Mouse (Mus musculus) lung, postnatal 4 days (tissue): Measurements from ENCODE around the gene Agpat4.
A peak's percentile ranks its signal among the peaks of the same experiment; 100 is the strongest.

ENCODE experiments used
- DNase-seq, 2 experiments: peaks; one replicate each; pipeline ENCODE4 v3.0.0; 2021

Agpat4 gene

DNA sequence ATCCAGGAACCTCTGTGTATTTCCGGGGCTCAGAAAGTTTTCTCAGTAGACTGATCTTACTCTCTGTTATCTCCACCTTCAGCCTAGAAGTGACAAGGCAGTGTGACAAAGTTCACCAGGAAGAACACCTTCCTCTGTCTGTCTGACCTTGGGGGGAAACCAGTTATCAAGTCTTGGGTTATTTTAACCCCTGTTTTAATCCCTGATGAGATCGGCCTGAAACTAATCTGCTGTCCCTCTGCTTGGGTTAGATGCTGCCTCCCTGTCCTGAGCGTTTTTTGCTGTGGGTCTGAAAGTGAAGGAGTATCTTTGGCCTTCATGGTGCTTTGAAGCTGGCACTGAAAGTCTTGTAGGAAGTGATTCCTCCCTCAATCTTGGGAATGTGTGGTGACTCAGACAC, 4.7 kb downstream of the Agpat4 start:
- no peak for DNase-seq

GRCm38 (mm10) chr17:12127056-12127455, 8.6 kb downstream of the Agpat4 start:
- DNase-seq: no peak

DNA sequence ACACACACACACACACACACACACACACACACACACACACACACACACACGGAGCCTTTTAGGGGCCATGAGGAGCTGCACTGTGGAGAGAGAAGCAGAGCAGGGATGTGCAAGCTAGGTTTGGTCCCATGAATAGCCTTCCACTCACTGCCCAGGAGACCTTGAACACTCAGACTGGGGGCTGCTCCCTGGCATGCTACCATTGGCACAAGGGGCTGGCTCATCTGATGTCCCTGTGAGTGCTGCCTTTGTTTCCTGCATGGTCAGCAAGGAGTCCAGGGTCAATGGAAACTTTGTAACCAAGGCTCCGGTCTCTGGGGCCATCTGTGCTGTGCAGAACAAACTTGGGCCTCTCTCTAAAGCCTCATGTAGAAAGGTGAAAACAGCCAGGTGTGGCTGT, 10.5 kb downstream of the Agpat4 start:
- no peak for DNase-seq

DNA sequence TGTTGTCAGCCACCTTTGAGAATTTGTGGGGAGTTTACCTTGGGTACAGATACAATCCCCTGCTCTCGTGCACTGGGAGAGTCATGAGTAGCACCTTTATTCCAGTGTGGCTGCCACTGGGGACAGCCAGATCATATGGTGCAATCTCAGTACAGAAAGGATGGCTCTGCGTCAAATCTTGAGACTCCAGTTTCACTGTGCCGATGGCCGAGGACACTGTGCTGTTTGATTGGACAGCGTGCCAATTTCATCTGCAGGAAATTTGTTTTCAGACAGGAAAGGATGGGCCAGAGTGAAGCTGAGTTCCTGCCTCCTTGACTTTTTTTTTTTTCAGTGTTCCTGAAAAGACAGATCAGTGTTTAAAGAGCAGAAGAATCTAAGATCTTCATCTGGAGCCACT, 12.7 kb downstream of the Agpat4 start:
- DNase-seq: peak; percentile 34 to 43

- no peak for DNase-seq
These were observed 13.1 kb downstream of the Agpat4 start for GRCm38 (mm10) chr17:12131581-12131980.

- DNase-seq: no peak
These were observed 14.4 kb downstream of the Agpat4 start for GRCm38 (mm10) chr17:12132904-12133303.

- no peak for DNase-seq
These were observed 15.5 kb downstream of the Agpat4 start for GRCm38 (mm10) chr17:12133985-12134384.

DNA sequence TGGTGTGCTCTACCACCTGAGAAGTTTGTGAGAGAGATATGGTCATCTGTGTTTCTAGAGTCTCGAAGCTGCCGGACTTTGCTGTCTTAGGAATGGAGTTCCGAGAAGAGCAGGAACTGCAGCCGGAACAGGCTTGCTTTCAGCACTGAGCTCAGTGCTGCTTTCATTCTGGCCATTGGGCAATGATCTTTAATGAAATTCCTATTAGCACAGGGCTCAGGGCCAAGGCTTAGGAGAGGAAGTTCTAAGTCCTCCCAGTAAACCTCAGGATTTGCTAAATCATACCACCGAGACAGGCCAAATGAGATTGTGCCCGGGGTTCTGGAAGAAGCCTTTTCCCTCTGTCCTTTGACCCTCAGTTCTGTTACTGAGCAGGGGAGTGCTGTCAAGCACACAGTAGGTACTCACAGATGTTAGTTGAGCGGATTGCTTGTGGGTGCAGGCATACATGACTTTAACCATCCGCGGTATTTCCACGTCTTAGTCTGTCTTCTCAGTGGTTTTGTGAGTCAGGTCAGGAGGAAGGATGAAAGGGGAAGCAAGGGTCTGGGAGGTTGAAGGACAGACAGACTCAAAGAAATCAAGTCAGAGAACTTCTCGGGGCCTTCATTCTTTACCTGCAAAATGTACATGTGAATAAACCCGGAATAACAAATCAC, 16.6 kb downstream of the Agpat4 start:
- DNase-seq: peak in 1 of 2 experiments; percentile 35

- DNase-seq: no peak
These were observed 19.9 kb downstream of the Agpat4 start for GRCm38 (mm10) chr17:12138355-12138754.

DNA sequence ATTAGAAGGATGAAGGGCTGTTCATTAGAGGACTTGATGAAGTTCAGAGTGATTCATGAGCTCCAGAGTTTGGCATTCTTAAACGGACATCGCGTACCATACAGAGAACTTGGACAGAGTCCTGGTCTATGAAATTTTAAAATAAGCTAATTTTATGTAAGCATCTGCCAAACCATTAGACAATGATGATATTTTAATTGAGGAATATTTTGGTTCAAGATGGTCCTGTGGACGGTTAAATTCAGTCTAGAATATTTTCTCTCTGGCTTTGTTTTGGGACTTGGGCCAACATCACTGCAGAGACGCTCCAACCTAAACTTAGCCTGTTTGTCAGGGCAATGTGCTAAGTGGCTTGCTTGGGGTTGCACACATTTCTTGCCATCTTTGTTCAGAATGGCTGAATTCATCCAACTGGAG, 25.5 kb downstream of the Agpat4 start:
- peak; percentile 44 to 67 for DNase-seq

DNA sequence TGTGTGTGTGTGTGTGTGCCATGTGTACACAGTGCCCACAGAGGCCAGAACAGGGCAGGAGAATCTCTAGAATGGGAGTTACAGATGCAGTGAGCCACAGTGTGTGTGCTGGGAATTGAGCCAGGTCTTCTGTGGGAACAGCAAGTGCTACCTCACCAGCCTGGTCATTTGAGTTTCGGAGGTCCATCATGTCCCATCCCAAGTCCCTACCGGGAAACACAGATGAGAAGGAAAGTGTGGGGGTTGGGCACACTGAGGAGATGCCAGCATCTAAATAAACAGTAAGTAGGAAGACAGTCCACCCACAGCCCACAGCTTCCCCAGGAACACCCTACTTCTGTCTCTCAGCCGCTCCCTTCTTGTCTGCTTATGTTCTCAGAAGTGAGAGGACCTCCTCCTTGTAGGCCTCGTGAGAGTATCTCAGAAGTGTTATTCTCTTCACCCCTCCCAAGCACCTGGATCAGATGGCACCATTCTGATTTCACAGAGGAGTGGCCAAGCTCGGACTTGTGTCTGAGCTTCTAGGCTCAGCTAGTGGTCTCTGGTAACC, 27.7 kb downstream of the Agpat4 start:
- peak; percentile 37 to 39 for DNase-seq

DNA sequence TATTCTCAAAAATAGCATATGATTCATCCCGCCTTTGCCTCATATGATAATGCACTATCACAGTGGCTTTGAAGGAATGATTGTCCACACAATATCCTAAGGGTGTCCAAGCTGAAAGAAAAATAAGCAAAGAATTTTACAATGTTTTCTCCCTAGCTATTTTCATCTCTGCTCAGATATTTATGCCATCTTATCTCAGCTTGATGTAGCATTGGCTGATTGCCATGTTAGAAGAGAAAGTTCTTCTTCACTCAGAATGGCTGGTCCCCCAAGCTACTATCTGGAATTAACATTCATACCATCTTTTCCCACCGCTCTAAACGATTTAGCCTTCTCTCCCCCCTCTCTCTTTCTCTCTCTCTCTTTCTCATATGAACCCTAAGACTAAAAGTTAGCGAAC, 29.3 kb downstream of the Agpat4 start:
- no peak for DNase-seq

DNA sequence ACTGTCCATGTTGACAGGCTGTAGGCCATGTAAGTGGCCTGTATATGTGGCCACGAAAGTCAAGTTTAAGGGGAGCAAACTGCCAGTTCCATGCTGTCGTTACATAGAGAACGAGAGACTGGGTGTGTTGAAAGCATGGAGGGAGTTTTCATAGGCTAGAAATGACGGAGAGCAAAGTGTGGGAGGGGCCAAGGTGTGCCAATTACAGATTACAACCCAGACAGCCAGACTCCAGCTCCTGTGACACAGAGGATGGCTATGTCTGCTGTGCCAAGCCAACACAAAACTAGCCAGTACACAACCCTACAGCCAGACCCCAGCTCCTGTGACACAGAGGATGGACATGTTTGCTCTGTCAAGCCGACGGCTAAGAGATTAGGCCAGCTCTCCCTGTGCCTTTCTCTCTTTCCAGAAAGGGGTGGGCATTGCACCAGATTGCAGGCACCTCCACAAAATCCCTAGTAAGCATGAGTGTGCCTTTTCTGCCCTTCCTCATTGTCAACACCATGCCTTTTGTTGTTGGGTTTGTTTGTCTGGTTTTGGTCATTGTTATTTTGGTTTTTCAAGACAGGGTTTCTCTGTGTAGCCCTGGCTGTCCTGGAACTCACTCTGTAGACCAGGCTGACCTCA, 30.8 kb downstream of the Agpat4 start:
- DNase-seq: no peak

GRCm38 (mm10) chr17:12150970-12151369, 32.5 kb downstream of the Agpat4 start:
- DNase-seq: no peak

DNA sequence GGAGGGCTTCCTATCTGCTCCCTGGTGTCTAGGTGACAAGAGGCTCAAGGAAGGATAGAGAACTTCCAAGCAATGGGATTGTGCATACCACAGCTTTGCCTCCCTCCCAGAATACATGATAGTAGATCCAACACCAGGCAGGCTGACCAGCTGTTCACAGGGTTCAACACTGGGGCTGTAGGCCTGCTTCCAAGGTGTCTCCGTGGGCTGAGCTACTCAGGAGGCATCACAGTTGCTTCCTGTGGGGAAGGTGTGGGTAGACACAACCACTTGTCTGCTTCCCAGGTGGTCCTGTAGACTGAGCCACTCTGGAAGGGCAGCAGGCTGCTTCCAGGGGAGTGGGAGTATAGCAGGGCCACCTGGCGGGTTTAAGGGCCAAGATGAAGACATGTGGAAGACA, 35.8 kb downstream of the Agpat4 start:
- no peak for DNase-seq

GRCm38 (mm10) chr17:12155236-12155635, 36.7 kb downstream of the Agpat4 start:
- no peak for DNase-seq

DNA sequence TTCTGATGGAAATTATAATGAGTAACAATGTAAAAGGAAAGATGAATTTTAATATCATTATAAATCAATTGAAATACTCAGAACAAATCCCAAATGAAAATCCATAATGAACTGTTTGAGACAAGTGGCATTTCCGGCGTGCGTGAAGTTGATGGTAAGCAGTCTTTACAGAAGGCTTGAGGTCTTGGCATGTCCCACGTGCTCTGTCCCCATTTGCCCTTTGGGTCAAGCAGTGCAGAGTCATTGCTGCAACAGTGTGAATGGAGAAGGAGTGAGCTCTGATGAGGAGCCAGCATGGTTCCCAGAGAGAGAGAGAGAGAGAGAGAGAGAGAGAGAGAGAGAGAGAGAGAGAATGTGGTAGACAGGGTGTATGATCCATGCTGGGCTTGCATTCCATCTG, 37.4 kb downstream of the Agpat4 start:
- peak; percentile 39 to 80 for DNase-seq

DNA sequence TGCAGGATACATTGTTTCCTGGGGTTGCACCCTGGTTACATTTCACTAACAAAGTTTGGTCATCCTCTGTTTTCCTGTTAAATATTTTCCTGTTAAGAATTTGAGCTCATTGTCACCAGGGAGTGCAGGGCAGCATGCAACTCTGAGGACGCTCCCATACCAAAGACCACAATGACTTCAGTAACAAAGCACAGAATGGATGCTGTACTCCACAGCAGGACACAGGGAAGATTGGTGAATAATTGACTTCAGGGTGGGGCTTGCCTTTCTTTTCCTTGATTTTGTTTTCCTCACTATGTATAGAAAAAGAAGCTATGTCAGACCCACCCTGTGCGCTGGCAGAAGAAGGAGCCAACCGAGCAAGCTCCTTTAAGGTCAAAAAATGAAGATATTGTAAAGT, 38.2 kb downstream of the Agpat4 start:
- DNase-seq: no peak

- DNase-seq: no peak
These were observed 38.7 kb downstream of the Agpat4 start for GRCm38 (mm10) chr17:12157203-12157602.

- peak; percentile 45 to 49 for DNase-seq
These were observed 40.9 kb downstream of the Agpat4 start for GRCm38 (mm10) chr17:12159187-12160060.

DNA sequence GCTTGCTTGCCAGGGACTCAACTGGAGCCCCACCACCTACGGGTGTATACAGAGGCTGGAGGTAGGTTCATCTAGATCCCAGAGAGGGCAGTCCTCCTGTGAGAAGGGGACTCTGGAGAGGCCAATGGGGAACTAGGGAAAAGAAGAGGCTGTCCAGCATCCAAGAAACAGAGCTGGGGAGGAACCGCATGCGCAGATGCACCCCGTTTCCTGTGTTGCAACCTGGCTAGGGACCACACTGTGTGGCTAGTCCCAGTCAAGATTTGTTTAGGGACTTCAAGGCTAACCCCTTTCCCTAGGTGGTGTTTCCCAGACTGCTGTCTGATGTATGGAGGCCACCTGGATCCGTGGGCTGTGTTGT, 41.5 kb downstream of the Agpat4 start:
- DNase-seq: no peak

DNA sequence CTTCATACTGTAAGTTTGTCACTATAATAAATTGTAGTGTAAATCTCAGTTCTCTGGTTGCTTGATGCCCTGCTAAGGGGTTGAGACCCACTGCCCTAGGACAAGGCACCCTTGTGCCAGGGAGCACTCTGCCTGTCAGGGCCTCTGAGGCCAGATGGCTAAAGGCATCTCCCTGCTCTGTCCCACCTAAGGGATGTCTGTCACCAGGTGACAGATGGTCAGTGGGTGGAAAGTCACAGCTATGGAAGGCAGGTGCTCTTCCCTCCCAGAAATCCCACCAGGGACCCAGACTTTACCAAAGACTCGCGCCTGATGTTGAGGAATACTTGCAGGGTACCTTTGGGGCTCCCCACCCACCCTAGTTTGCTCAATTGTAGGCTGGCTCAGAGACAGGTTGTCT, 42.0 kb downstream of the Agpat4 start:
- DNase-seq: no peak

GRCm38 (mm10) chr17:12160984-12161764, 42.7 kb downstream of the Agpat4 start:
- no peak for DNase-seq
